Mouse (Mus musculus) adrenal gland, postnatal 4 days (tissue): ENCODE data around the gene Pwwp2a. TPM values are rescaled to one million over a fixed set of nuclear protein-coding genes. Genes with fewer than 3 reads are reported as not detected.

Source experiments
- DNase-seq, 2 experiments: peaks; one replicate each; pipeline ENCODE4 v3.0.0; 2021 to 2022; ENCODE audit warnings: low spot score in 2 of 2, mixed read lengths in 2 of 2
- total RNA-seq, 2 experiments: library from RNA; stranded (reverse); gene quantifications; 2 replicates each; pipeline ENCODE4 v1.2.3; 2021

Gene Pwwp2a
- total RNA-seq, 2 experiments from 2014 or later: 51.0 to 53.4 TPM

DNA sequence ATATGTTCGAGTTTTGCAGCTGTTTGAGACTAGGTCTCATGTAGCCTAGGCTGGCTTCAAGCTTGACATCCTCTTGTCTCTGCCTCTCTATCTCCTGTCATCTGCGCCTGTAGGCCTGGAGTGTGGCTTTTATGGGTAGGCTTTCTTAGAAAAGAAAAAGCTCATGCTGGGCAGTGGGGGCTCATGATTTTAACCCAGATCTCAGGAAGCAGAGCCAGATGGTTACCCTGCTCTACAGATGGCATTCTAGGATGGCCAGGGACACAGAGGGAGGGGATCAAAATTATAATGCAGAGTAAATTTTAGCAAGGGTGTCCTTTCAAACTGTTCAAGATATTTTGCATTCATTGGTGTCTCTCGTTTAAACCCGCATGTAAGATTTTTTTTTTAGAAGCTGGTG is 30.4 kb downstream of the Pwwp2a start:
- DNase-seq: no peak

- DNase-seq: no peak
Observed at GRCm38 (mm10) chr11:43723411-43723810, 41.6 kb downstream of the Pwwp2a start.

- no peak for DNase-seq
Observed at GRCm38 (mm10) chr11:43727796-43728195, 46.0 kb downstream of the Pwwp2a start.

DNA sequence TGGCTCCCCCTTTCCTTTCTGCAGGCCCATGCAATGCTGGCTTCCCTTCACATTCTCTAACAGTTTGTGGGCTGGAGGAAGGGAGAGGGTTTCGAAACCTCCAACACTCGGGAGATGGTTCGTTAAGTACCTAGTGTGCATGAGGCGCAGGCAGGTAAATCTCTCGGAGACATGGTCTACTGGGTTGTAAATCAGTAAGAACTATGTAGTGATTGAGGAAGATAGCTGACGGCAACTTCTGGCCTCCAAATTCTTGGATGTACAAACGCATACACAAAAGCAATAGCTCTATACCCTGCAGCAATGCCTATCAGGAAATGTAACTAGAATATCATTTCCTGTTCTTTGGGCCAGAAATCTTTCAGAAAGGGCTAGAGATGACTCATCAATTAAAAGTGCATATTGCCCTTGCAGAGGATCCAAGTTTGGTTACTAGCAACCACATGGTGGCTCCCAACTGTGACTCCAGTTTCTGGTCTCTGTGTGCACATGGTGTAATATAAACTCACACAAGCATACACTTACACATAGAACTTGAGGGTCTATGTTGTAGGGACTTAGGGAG is 47.0 kb downstream of the Pwwp2a start:
- DNase-seq: no peak

DNA sequence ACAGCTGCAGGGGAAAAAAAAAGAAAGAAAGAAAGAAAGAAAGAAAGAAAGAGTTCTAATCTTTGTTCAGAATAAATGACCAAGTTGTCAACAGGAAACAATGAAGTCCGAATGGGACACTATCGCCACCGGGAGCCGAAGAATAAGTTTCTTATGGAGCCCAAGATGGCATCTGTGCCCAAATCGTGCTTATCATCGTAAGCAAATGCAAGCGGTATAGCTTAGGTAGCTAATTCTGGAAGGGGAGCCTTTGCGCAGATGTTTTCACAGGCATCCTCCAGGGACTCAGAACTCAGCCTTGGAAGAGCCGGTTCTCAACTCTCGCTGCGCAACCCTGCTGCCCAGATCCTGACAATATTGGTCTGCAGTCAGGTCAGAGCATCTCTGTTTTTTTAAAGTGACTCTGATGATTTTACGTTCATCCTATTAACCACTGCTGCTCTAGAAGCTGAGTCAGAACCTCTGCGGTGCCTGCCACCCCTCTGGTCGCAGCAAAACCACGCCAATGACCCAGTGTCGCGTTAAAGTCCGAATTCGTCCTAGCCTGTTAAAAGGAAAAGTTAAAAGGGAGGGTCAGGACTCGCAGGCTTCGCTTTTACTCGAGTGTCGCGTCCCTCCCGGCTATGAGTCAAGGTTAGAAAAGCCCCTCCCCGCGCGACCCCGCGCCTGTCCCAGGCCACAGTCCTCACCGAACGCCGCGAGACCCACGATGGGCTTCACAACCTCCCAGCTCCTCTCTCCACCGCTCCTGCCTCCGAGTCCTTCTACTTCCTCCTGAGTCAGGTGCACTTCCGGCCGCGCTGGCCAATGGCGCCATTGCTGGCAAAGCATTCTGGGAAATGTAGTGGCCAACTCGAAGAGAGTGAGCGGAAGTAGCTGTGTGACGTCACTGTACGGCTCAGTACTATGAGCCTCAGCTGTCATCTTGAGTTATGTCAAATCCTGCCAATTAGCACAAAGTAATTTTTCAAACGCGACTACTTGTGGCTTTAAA is 65.7 kb downstream of the Pwwp2a start, which contains the start of gene Ttc1:
Ttc1 (minus strand) TSS at position 776 of the 994 bp plus-strand sequence.
- peak; percentile 79 to 94 for DNase-seq

DNA sequence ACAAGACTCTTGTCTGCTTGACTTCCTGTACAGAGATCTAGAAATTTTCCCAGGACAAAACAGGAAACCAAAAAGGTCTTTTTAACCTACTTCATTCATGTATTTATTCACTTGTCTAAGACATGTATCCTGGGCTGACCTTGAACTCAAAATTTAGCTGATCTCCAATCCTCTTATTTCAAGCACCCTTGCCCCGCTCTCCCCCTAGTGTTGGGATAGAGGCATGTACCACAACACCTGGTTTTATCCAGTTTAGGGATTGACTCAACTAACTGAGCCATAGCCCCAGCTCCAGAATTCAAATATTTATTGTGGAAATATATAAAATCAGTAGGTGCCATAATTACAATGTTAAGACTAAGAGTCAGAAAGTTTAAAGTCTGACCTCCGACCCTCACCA is 69.7 kb downstream of the Pwwp2a start:
- DNase-seq: no peak

- no peak for DNase-seq
Observed at GRCm38 (mm10) chr11:43754568-43754967, 72.8 kb downstream of the Pwwp2a start.

- no peak for DNase-seq
Observed at GRCm38 (mm10) chr11:43755411-43755810, 73.6 kb downstream of the Pwwp2a start.

GRCm38 (mm10) chr11:43758436-43758835 is 76.6 kb downstream of the Pwwp2a start:
- DNase-seq: no peak

DNA sequence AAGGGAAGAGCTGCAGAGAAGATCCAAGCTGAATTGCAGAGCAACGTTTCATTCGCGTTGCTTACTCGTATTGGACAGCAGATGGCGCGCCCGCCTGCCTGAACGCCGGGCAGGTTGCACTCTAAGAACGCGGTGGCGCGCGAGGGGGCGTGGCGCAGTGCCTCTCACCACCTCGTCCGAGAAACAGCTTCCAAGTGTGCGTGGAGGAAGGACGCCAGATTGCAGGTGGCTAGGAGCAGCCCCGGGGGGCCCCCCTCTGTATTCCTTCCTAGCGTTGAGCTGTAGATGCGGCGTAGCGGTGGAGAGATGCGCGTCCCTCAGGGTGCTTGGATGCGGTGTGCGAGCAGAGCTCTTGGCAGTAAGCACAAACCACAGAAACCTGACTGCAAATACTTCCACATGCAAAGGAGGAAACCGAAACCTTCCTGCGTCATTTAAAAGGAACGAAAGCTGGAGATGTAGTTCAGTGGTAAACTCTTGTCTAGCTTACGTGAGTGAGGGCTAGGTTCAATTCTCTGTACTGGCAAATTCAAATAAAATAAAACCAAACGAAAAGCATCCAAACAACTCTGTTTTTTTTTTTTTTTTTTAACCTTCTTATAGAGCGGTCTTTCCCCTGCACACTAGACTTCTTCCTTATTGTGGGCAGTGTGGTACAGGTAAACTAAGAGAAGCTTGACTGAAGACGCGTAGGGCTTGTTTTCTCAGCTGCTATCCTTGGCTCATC is 85.3 kb downstream of the Pwwp2a start:
- DNase-seq: peak; percentile 26 to 35

- no peak for DNase-seq
Observed at GRCm38 (mm10) chr11:43767749-43768148, 86.0 kb downstream of the Pwwp2a start.

DNA sequence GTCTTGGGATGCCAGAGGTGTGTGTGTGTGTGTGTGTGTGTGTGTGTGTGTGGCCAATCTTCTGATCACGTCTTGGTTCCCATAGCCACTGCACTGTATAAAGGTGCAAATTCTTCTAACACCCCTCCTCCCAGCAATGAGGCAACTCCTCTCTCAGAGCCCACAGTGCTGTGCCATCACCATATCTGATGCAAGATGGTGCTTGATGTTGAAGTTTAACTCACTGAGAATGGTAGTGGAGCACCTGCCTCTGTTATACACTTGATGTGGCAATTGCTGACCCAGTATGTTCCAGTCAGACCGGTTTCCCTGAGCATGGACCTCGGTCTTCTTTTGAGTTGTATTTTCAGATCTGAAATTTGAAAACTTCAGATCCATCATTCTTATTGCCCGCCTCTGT is 88.3 kb downstream of the Pwwp2a start:
- no peak for DNase-seq

Other genes with a start within 250 kb of the Pwwp2a start
- gene Slu7, start 248.3 kb upstream of the Pwwp2a start, total RNA-seq: 10 to 100 TPM; 50.2 to 53.5 TPM
- 10 to 100 TPM; 17.6 to 20.7 TPM for gene C1qtnf2, start 207.7 kb upstream of the Pwwp2a start, total RNA-seq
- gene Ccnjl, start 153.2 kb upstream of the Pwwp2a start, total RNA-seq: 10 to 100 TPM; 10.2 to 16.2 TPM
- 1 to 10 TPM; 3.7 to 4.0 TPM for gene 4933415A04Rik, start 95.0 kb upstream of the Pwwp2a start, total RNA-seq
- not detected for gene Fabp6, start 80.5 kb upstream of the Pwwp2a start, total RNA-seq
- 10 to 100 TPM; 50.8 to 55.9 TPM for gene Ttc1, start 66.0 kb downstream of the Pwwp2a start, total RNA-seq
- gene Adra1b, start 219.2 kb downstream of the Pwwp2a start, total RNA-seq: 1 to 10 TPM; 1.7 to 5.3 TPM